Mouse (Mus musculus) bone marrow, adult 2 months (tissue): ENCODE data around the gene Rhbg.

ENCODE experiments used
- CTCF ChIP-seq: fragments of 200-500 bp; IDR thresholded peaks from 2 replicates; pipeline ENCODE4 v1.5.1; 2011; ENCODE audit warnings: low read length, control low read depth; ENCODE audit not compliant: control insufficient read depth, insufficient read depth
- POLR2A ChIP-seq: fragments of 200-500 bp; IDR thresholded peaks from 2 replicates; pipeline ENCODE4 v1.6.1; 2011; ENCODE audit warnings: low read depth, mild to moderate bottlenecking, control low read depth, low read length, borderline replicate concordance; ENCODE audit not compliant: control insufficient read depth

DNA sequence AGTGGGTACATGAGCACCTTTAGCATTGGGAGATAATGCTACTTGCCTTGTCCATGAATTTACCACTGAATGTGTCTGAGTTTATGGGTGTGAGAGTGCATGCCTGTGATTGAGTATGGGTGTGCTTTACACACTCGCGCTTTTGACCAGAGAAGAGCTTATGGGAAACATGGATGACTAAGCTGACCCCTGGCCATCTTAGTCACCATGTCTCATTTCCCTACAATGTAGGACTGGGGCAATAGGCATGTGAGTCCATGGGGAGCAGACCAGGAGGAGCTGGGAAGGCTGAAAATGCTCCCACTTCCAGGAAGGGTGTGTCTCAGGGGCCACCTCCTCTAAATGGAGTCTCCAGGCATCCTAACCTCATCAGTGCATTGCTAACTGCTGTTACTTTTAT lies 44.4 kb downstream of the Rhbg start:
- no peak for TF ChIP-seq POLR2A
- TF ChIP-seq CTCF, result no peak
